Mouse (Mus musculus) spleen, adult 2 months (tissue): Measurements from ENCODE around the gene Sorcs3.

ENCODE experiments used
- CTCF ChIP-seq: fragments of 200-500 bp; IDR thresholded peaks from 2 replicates; pipeline ENCODE4 v1.5.1; 2011; ENCODE audit warnings: mild to moderate bottlenecking, inconsistent platforms; ENCODE audit not compliant: insufficient read depth, insufficient read length, insufficient replicate concordance; ENCODE audit errors: extremely low read depth
- POLR2A ChIP-seq: fragments of 200-500 bp; IDR thresholded peaks from 2 replicates; pipeline ENCODE4 v1.6.1; 2011; ENCODE audit warnings: low read depth, low read length, inconsistent platforms

GRCm38 (mm10) chr19:48461141-48461540 lies 255.3 kb downstream of the Sorcs3 start:
- TF ChIP-seq CTCF (no peak), POLR2A (no peak)
